Mouse (Mus musculus) left cerebral cortex, postnatal 10 days (tissue): ENCODE measurements around the gene Abca15. TPM values are rescaled to one million over a fixed set of nuclear protein-coding genes. Genes with fewer than 3 reads are reported as not detected.
"Not testable (repeated sequence)": the region's sequence is repeated elsewhere in the genome, so short reads cannot be mapped to it uniquely, and the experiment has no call there.

Source experiments
- DNase-seq, 2 experiments: peaks; one replicate each; pipeline ENCODE4 v3.0.0; 2021 to 2022; ENCODE audit warnings: low spot score in 2 of 2, mixed read lengths in 1 of 2; ENCODE audit errors: extremely low spot score in 1 of 2
- intact Hi-C: fragments of 180-260 bp; cut with DNase I; formaldehyde crosslinking; loops from one replicate; pipeline ENCODE4 v1.15.1; 2025
- total RNA-seq, 2 experiments: library from RNA; stranded (reverse); gene quantifications; 2 replicates each; pipeline ENCODE4 v1.2.3; 2021

Gene Abca15
- not detected for total RNA-seq

- intact Hi-C loops = loop anchor here (2.0 to 10.0 kb wide), 3 partner anchors 123 to 653 kb away; partner anchors contain the start of genes Abca14 and Crym
- DNase-seq = peak in 1 of 2 experiments; percentile 35
These were observed at the start of gene Abca15 for GRCm38 (mm10) chr7:120328087-120328793. Gene Abca15 (plus strand): TSS chr7:120328670.

DNA sequence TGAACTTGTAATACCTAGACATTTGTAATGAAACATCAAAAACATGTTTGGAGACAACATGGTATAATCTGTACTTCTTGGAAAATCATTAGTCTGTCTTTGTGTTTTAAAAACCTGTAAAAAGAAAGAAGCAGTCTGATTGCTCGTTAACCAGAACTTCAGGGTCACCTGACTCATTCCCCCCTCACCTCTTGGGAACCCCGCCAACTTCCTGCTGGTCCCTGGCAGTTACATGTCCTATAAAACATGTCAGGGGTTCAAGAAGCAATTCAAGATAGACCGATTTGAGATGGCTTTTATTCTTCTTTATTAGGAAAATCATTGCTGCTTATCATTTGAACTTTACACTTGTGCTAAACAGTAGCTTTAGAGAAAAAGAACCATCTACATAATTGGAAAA is 43.2 kb upstream of the Abca15 start:
- intact Hi-C loops = no loop called here
- no peak for DNase-seq

- peak in 1 of 2 experiments; percentile 25 for DNase-seq
- intact Hi-C loops = no loop called here
These were observed 12.4 kb upstream of the Abca15 start for GRCm38 (mm10) chr7:120316086-120316485.

DNA sequence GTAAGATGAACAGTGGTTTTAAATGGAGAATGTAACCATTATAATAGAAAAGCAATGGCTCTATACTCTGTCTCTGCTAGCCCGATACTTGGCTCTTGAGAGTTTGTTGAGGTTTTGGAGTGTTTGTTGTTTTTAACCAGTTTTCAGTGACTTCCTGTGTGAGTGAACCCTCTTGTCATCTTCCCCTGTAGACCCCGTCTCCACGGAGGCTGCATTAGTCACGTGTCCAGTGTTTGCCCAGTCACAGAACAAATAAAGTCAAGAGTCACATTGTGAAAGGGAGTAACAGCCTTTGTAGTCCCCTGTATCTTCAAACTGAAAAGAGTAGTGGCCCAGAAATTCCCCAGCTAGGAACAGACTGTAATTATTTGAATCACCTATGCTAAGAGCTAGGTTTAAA is 5.5 kb upstream of the Abca15 start:
- DNase-seq = no peak
- intact Hi-C loops = loop anchor here (10.0 kb wide), 2 partner anchors 118 to 648 kb away; partner anchors contain the start of genes Abca14 and Crym

DNA sequence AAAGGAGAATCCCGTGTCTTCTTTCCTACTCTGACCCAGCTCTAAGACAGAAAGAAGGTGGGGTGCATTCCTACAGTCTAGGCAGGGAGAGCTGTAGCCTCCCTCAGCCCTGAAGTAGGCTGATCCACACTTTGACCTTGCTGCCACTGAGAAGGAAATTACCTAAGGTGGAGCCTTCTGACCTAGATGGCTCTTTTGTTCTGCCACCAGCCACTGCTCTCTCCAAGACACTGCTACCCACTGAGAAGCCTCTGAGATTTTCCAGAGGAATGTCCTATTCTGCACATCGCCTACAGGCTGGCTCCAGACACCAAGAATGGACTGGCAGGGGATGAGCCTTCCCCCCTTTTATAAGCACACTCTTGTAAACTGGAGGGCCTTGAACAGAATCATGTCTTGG is 2.6 kb upstream of the Abca15 start:
- intact Hi-C loops = loop anchor here (10.0 kb wide), 2 partner anchors 121 to 651 kb away; partner anchors contain the start of genes Abca14 and Crym
- DNase-seq = not testable (repeated sequence)

- intact Hi-C loops = loop anchor here (2.0 to 10.0 kb wide), 3 partner anchors 123 to 653 kb away; partner anchors contain the start of genes Abca14 and Crym
- DNase-seq = peak; percentile 36 to 49
These were observed 1.0 kb upstream of the Abca15 start for GRCm38 (mm10) chr7:120327220-120328073.

DNA sequence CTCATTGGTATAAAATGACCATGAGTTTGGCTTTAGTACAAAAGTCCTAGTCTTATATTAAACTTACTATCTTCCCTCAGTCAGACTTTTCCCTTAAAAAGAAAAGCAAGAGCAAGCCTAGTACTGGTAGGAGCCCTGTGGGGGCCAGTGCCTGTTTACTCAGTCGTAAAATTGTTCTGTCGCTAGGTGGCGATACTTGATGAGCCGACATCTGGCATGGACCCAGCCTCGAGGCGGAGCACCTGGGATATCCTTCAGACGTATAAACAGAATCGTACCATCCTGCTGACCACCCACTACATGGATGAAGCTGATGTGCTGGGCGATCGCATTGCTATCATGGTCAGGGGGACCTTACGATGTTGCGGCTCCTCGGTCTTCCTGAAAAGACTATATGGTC is 32.7 kb downstream of the Abca15 start:
- peak in 1 of 2 experiments; percentile 15 for DNase-seq

DNA sequence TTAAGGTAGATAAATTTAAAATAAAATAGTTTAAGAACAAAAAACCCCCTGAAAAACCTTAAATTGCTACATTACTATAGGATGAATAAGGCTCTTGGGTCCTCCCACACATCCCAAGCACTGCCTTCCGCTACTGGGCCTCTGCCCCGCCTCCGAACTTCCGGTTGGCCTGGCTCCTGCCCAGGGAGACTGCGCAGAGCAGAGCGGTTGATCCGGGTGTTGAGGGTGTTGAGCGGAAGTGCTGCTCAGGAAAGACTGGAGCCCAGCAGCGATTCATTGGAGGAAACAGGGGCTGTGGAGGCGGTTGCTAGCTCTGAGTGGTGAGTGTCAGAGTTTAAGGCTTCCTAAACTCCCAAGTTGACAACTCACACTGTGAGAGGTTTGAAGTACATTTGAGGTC is 81.0 kb downstream of the Abca15 start, which contains the start of gene Abca16:
TSS of gene Abca16 (plus strand) at position 201 of the 400 bp plus-strand sequence.
- intact Hi-C loops = no loop called here
- peak in 1 of 2 experiments; percentile 18 for DNase-seq

More for the DNA sequence above, 32.7 kb downstream of the Abca15 start:
- intact Hi-C loops = no loop called here

DNA sequence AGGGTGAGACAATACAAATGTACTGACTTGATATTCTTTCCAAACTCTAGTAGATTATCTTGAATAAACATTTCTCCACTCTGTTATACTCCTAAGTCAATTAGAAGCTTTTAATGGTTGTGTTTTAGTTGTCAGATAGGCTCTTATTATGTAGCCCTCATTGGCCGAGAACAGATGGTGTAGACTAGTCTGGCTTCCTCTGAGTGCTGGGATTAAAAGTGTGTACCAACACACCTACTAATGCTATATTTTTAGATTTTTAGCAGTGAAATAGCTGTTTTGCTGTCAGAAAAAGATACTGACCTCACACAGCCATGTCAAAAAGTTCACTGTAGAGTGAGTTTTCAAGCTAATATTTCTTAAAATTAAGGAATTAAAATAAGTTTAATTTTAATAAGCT is 83.9 kb downstream of the Abca15 start:
- DNase-seq = no peak
- intact Hi-C loops = no loop called here

DNA sequence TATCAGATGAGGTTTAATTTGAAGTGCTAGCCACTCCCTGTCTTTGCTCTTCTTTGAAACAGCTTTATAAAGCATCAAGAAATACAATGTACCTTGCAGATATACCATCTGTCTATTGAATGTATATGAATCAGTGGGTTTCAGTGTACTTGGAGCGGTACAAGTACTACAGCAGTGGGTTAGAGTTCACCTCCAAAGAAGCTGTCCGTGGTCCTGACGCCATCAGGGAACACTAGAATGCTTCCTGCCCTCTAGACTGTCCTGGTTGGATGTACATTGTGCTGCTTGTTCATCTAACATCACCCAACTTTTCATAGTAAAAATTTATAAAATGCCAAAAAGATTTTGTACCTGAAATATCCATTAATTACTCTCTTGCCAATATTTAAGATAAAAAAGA is 98.2 kb downstream of the Abca15 start:
- intact Hi-C loops = no loop called here
- no peak for DNase-seq

DNA sequence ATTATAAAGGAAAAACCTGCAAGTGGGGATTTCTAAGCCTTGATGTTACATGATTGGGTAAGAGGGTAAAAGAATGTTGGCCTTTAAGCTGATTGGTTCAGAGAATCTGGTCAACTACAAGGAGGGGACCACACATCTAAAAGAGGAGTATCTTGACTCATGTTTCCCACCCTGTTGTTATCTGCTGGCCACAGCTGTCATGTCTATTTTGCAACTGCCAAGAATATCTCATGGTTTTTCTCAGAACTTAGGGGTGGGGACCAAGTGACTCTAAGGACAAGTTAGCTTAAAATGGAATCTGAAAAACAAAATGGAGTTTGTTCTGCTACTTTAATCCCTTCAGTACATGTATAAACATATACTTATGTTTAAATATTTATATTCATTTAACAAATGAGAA is 103.0 kb downstream of the Abca15 start:
- intact Hi-C loops = no loop called here
- no peak for DNase-seq

Other genes with a start within 250 kb of the Abca15 start
- gene Dnah3, start 233.4 kb upstream of the Abca15 start, total RNA-seq = under 1 TPM in 1 of 2 experiments, not detected in 1; 0.15 TPM
- gene Tmem159, start 226.3 kb upstream of the Abca15 start, total RNA-seq = 10 to 100 TPM in 1 of 2 experiments, 1 to 10 TPM in 1; 9.5 to 10.7 TPM
- gene Zp2, start 183.4 kb upstream of the Abca15 start, total RNA-seq = under 1 TPM; 0.36 to 0.47 TPM
- under 1 TPM; 0.28 to 0.39 TPM for gene Anks4b, start 154.8 kb upstream of the Abca15 start, total RNA-seq
- 100 to 1,000 TPM; 131 to 158 TPM for gene Crym, start 126.6 kb upstream of the Abca15 start, total RNA-seq
- gene Abca14, start 124.7 kb upstream of the Abca15 start, total RNA-seq = under 1 TPM in 1 of 2 experiments, not detected in 1; 0.16 TPM
- not detected for gene Abca16, start 81.0 kb downstream of the Abca15 start, total RNA-seq